Mouse (Mus musculus) right cerebral cortex, postnatal 4 days (tissue): ENCODE data around the gene Sdhb.

Source experiments
- DNase-seq: peaks from one replicate; pipeline ENCODE4 v3.0.0-alpha.2; 2022

The Sdhb gene

DNA sequence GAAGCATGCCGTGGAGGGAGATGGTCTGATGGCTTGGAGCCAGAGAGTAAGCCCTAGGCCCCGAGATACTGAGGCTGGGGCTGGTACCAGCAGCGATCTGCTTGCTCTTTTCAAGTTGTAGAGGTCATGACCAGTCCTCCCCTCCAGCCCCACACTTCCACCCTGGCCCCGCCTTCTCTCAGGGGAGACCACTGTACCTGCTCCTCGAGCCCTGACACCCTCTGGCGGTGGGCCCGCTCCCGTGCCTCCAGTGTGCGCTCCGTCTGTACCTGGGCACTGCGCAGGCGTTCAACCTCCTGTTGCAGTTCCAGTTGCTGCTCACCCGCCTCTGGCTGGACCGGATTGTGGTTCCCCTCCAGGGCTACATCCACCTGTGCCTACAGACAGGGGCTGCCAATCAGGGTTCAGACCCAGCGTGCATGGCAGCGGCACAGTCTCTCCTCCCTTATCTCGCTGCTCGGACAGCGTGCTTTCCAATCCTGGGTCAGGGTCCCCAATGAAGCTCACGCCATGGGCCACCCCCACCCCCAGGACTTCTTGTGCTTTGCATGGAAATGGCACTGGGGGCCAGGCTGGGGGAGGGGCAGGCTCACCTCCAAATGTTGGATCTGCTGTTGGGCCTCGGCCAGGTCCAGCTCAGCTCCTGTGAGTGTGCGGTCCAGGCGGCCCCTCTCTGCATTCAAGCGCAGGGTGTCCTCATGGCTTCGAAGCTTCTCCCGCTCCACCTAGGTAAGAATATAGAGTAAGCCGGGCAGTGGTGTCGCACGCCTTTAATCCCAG lies 56.8 kb downstream of the Sdhb start:
- DNase-seq: no peak

- no peak for DNase-seq
These were observed 59.2 kb downstream of the Sdhb start for GRCm38 (mm10) chr4:141020220-141020619.

GRCm38 (mm10) chr4:141020811-141021613 lies 60.0 kb downstream of the Sdhb start:
- DNase-seq: peak; percentile 73

DNA sequence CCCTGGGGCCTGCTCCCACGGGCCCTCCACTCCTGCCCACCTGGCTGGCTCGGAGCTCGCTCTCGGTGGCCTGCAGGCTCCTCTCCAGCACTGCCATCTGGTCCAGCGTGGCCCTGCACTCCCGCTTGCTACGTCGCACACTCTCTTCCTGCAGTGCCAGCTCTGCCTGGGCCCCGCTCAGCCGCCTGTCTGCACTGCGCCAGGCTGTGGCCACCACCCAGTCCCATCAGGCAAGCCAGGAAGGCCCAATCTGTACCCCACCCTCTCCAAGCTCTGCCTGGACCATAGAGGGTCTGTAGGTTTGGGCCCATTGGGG lies 60.6 kb downstream of the Sdhb start:
- no peak for DNase-seq

DNA sequence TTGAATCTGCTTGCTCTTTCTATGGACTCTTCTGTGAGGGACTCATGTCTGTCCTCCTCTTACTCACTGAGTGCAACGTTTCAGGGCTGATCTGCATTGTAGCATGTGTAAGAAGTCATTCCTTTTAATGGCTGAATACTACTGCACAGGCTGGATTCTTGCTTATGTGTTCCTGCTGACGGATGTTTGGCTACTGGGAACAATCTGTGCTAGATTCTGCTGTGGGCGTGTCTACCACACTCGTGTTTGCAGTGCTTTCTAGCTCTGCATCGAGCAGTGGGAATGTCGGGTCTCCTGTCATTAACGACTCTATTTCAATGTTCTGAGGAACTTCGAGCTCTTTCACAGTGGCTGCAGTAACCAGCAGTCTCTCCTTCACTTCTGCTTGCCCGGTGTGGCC lies 63.0 kb downstream of the Sdhb start:
- no peak for DNase-seq

GRCm38 (mm10) chr4:141024992-141025391 lies 64.0 kb downstream of the Sdhb start:
- DNase-seq: no peak
